In genomic region chr7:125864026-125864425, GRCm38 (mm10) we compare ENCODE assay signal across 22 mouse cellular contexts.
DNase-seq lines count a peak whose midpoint lies in the region; ATAC-seq lines count a peak whose summit lies in the region.
"Had no signal": no experiment of that assay in that cellular context is flagged by ENCODE, and none has a peak within 500 bp of the region (broad histone marks: within the 10 kb centered on the region; RNA-seq: fewer than 3 reads in every experiment).

No protein-coding gene starts in this region.

- H3K36me3 ChIP-seq in hindbrain, embryonic 15.5 days: no peaks in the 10 kb centered on the region
- H3K36me3 ChIP-seq in hindbrain, embryonic 16.5 days (ENCODE audit: control insufficient read depth, insufficient read depth, low read length): no peaks in the 10 kb centered on the region
- peaks cover 31% of the 10 kb centered on the region for H3K36me3 ChIP-seq in limb, embryonic 12.5 days
- peaks cover 3% of the 10 kb centered on the region; the same call in 1 of the 2 replicates for H3K36me3 ChIP-seq in limb, embryonic 10.5 days
- H3K36me3 ChIP-seq in midbrain, embryonic 11.5 days (ENCODE audit: control insufficient read depth, insufficient read depth, low read length): no peaks in the 10 kb centered on the region
- peaks cover 14% of the 10 kb centered on the region; the same call in 1 of the 2 replicates for H3K36me3 ChIP-seq in midbrain, embryonic 14.5 days (ENCODE audit: control insufficient read depth, insufficient read depth, low read length)
- H3K36me3 ChIP-seq: liver, embryonic 13.5 days had no signal

- H3K4me3 ChIP-seq in hindbrain, embryonic 15.5 days: no peak overlapping the region
- no peak overlapping the region for H3K4me3 ChIP-seq in hindbrain, embryonic 16.5 days (ENCODE audit: low read length)
- no peak overlapping the region for H3K4me3 ChIP-seq in limb, embryonic 12.5 days (replicated peaks)
- H3K4me3 ChIP-seq in limb, embryonic 10.5 days: no peak overlapping the region
- no peak overlapping the region for H3K4me3 ChIP-seq in midbrain, embryonic 11.5 days (ENCODE audit: low read depth, low read length)
- no peak overlapping the region for H3K4me3 ChIP-seq in midbrain, embryonic 14.5 days (replicated peaks; ENCODE audit: low read depth, low read length)
- H3K4me3 ChIP-seq: embryonic facial prominence, embryonic 15.5 days; gastrocnemius, adult 2 months; liver, embryonic 13.5 days; midbrain, embryonic 10.5 days had no signal

- no peak for DNase-seq in limb, embryonic 10.5 days (ENCODE audit: low spot score)
- DNase-seq in midbrain, embryonic 11.5 days (ENCODE audit: low spot score, missing footprints): peak; percentile 2
- no peak for DNase-seq in midbrain, embryonic 14.5 days
- DNase-seq in thymus, postnatal 36 days: no peak
- DNase-seq: adrenal gland, adult 2 months; B cell, adult 2 months; cerebellum, adult 11 months; cerebellum, adult 9-11 months; gastrocnemius, adult 2 months; heart, postnatal 4 days; liver, embryonic 13.5 days had no signal

- WGBS in hindbrain, embryonic 15.5 days: 46% methylated on average over 1 of the region's 1 CpGs
- WGBS in hindbrain, embryonic 16.5 days: 59% methylated on average over 1 of the region's 1 CpGs
- WGBS in limb, embryonic 12.5 days: 17% methylated on average over 1 of the region's 1 CpGs
- WGBS in limb, embryonic 10.5 days: 33% methylated on average over 1 of the region's 1 CpGs
- 94% methylated on average over 1 of the region's 1 CpGs for WGBS in midbrain, embryonic 11.5 days
- WGBS in midbrain, embryonic 14.5 days: 98% methylated on average over 1 of the region's 1 CpGs

- H3K9me3 ChIP-seq in hindbrain, embryonic 15.5 days: no peaks in the 10 kb centered on the region
- H3K9me3 ChIP-seq in hindbrain, embryonic 16.5 days (ENCODE audit: control insufficient read depth, low read length): no peaks in the 10 kb centered on the region
- H3K9me3 ChIP-seq in limb, embryonic 12.5 days: no peaks in the 10 kb centered on the region
- no peaks in the 10 kb centered on the region for H3K9me3 ChIP-seq in limb, embryonic 10.5 days (replicated peaks)
- no peaks in the 10 kb centered on the region for H3K9me3 ChIP-seq in midbrain, embryonic 11.5 days (ENCODE audit: control insufficient read depth, low read length)
- no peaks in the 10 kb centered on the region for H3K9me3 ChIP-seq in midbrain, embryonic 14.5 days (ENCODE audit: control insufficient read depth, low read length)
- H3K9me3 ChIP-seq: embryonic facial prominence, embryonic 15.5 days; G1E; liver, embryonic 13.5 days; midbrain, embryonic 10.5 days had no signal

- no peaks in the 10 kb centered on the region for H3K27me3 ChIP-seq in hindbrain, embryonic 15.5 days
- H3K27me3 ChIP-seq in hindbrain, embryonic 16.5 days (replicated peaks; ENCODE audit: control insufficient read depth, insufficient read depth, low read length): no peaks in the 10 kb centered on the region
- 0 out of 2 replicates have a peak, but pooled peaks cover 6% of the 10 kb centered on the region for H3K27me3 ChIP-seq in limb, embryonic 12.5 days
- no peaks in the 10 kb centered on the region for H3K27me3 ChIP-seq in limb, embryonic 10.5 days (ENCODE audit: low read depth, poor library complexity, severe bottlenecking)
- H3K27me3 ChIP-seq in midbrain, embryonic 11.5 days (ENCODE audit: control insufficient read depth, insufficient read depth, low read length): no peaks in the 10 kb centered on the region
- H3K27me3 ChIP-seq in midbrain, embryonic 14.5 days (ENCODE audit: control insufficient read depth, insufficient read depth, low read length): no peaks in the 10 kb centered on the region
- H3K27me3 ChIP-seq: CH12.LX; embryonic facial prominence, embryonic 15.5 days; liver, embryonic 13.5 days; Patski had no signal

- no peak overlapping the region for H3K4me2 ChIP-seq in hindbrain, embryonic 15.5 days
- no peak overlapping the region for H3K4me2 ChIP-seq in hindbrain, embryonic 16.5 days (ENCODE audit: low read length)
- no peak overlapping the region for H3K4me2 ChIP-seq in limb, embryonic 12.5 days
- H3K4me2 ChIP-seq in midbrain, embryonic 11.5 days: no peak overlapping the region
- H3K4me2 ChIP-seq in midbrain, embryonic 14.5 days (ENCODE audit: low read length): no peak overlapping the region
- H3K4me2 ChIP-seq: embryonic facial prominence, embryonic 15.5 days; liver, embryonic 13.5 days had no signal

- ATAC-seq in hindbrain, embryonic 15.5 days (ENCODE audit: low FRiP score, low read depth): no peak
- no peak for ATAC-seq in hindbrain, embryonic 16.5 days
- no peak for ATAC-seq in limb, embryonic 12.5 days (ENCODE audit: insufficient number of reproducible peaks, insufficient read depth, low FRiP score, low TSS enrichment, low read depth)
- ATAC-seq in midbrain, embryonic 11.5 days (ENCODE audit: low FRiP score): no peak
- ATAC-seq in midbrain, embryonic 14.5 days (ENCODE audit: low FRiP score, low TSS enrichment): no peak
- ATAC-seq: forebrain, embryonic 14.5 days; intestine, embryonic 16.5 days; Patski had no signal

- peak overlapping the region; percentile 57 for H3K27ac ChIP-seq in hindbrain, embryonic 15.5 days (replicated peaks)
- H3K27ac ChIP-seq in hindbrain, embryonic 16.5 days (ENCODE audit: low read depth, low read length): no peak overlapping the region
- H3K27ac ChIP-seq in limb, embryonic 12.5 days: 0 out of 2 replicates have a peak overlapping the region, but pooled peaks have one; percentile 18
- H3K27ac ChIP-seq in limb, embryonic 10.5 days: no peak overlapping the region
- H3K27ac ChIP-seq in midbrain, embryonic 11.5 days (ENCODE audit: low read depth, low read length): no peak overlapping the region
- H3K27ac ChIP-seq in midbrain, embryonic 14.5 days (replicated peaks; ENCODE audit: low read depth, low read length): no peak overlapping the region
- H3K27ac ChIP-seq: embryonic facial prominence, embryonic 15.5 days; gastrocnemius, adult 2 months; liver, embryonic 13.5 days; macrophage had no signal

- peaks cover 21% of the 10 kb centered on the region for H3K4me1 ChIP-seq in hindbrain, embryonic 15.5 days (replicated peaks)
- H3K4me1 ChIP-seq in hindbrain, embryonic 16.5 days (ENCODE audit: control insufficient read depth, insufficient read depth, low read depth, low read length): peaks cover 4% of the 10 kb centered on the region
- peaks cover 18% of the 10 kb centered on the region; the same call in 1 of the 2 replicates for H3K4me1 ChIP-seq in limb, embryonic 12.5 days (replicated peaks)
- H3K4me1 ChIP-seq in limb, embryonic 10.5 days: peaks cover 47% of the 10 kb centered on the region
- peaks cover 3% of the 10 kb centered on the region; the same call in 1 of the 2 replicates for H3K4me1 ChIP-seq in midbrain, embryonic 11.5 days (ENCODE audit: control insufficient read depth, insufficient read depth, low read length)
- no peaks in the 10 kb centered on the region for H3K4me1 ChIP-seq in midbrain, embryonic 14.5 days (ENCODE audit: control insufficient read depth, insufficient read depth, low read length)
- H3K4me1 ChIP-seq: embryonic facial prominence, embryonic 15.5 days had no signal

- no peak overlapping the region for H3K9ac ChIP-seq in hindbrain, embryonic 15.5 days
- no peak overlapping the region for H3K9ac ChIP-seq in hindbrain, embryonic 16.5 days (ENCODE audit: low read depth, low read length)
- H3K9ac ChIP-seq in limb, embryonic 12.5 days (replicated peaks): no peak overlapping the region
- H3K9ac ChIP-seq in midbrain, embryonic 11.5 days (ENCODE audit: low read length): no peak overlapping the region
- no peak overlapping the region for H3K9ac ChIP-seq in midbrain, embryonic 14.5 days (replicated peaks; ENCODE audit: low read length)
- H3K9ac ChIP-seq: embryonic facial prominence, embryonic 15.5 days; liver, embryonic 13.5 days had no signal

Comparison
In these comparisons a context has a peak if more than half of its experiments do, and no peak if none do; other contexts are left out.
1. H3K27ac ChIP-seq: peak in hindbrain, embryonic 15.5 days (single experiment) and limb, embryonic 12.5 days (single experiment); none in hindbrain, embryonic 16.5 days (single experiment), limb, embryonic 10.5 days (single experiment), midbrain, embryonic 11.5 days (single experiment) and midbrain, embryonic 14.5 days (single experiment).